Mouse (Mus musculus): ENCODE data around the gene Ddx4. TPM values are rescaled to one million over a fixed set of nuclear protein-coding genes. Genes with fewer than 3 reads are reported as not detected.

Ddx4 gene
- polyA plus RNA-seq, 1 experiment from 2014 or later: 0.59 TPM

DNA sequence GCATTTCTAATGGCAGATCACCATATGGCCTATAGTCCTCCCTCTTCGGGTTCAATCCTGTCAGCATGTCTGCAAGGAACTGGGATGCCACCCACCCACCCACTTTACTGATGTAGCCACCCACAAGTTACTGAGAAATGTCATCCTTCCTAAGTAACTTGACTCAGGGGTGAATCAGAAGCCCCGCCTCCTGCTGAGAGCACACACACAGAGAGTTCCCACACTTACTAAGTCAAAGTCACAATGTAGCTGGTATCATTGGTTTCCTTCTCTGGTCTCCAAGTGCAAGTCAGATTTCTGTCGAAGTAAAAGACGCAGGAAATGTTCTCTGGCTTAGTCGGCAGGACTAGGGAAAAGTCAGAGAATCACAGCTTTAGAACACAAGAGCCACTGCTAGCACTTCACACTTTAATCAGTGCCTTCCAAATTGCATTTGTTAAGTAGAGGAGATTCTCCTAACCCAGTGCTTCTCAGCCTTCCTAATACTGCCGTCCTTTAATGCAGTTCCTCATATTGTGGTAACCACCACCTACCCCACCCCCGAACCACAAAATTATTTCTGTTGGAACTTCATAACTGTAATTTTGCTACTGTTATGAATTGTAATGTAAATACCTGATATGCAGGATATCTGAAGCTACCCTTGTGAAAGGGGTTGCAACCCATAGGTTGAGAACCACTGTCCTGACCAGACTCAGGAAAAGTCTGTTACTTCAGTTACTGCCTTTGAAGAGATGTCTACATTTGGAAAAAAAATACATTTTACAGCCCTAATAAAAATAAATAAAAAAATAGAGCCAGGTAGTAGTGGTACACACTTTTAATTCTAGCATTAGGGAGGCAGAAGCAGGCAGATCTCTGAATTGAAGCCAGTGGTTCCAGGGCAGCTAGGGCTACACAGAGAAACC, 100.4 kb downstream of the Ddx4 start:
- ATAC-seq (ENCODE audit: insufficient number of reproducible peaks, insufficient read depth, low FRiP score, low TSS enrichment, low read depth): no peak
- H3K4me2 ChIP-seq: no peak overlapping the region
- no peaks in the 10 kb centered on the region for H3K36me3 ChIP-seq
- no peaks in the 10 kb centered on the region for H3K27me3 ChIP-seq
- H3K27ac ChIP-seq: no peak overlapping the region
- H3K4me1 ChIP-seq (replicated peaks): no peaks in the 10 kb centered on the region
- H3K4me3 ChIP-seq (replicated peaks): no peak overlapping the region
- no peaks in the 10 kb centered on the region for H3K9me3 ChIP-seq
- H3K9ac ChIP-seq (replicated peaks): no peak overlapping the region
- WGBS: 80% methylated on average over 7 of the region's 7 CpGs

Other genes with a start within 250 kb of the Ddx4 start
- 25.7 and 31.1 TPM in 2 replicates for gene Il6st, start 188.4 kb downstream of the Ddx4 start, polyA plus RNA-seq (2016; fragmentation: Nextera tagmentation; extraction: Ambion mirVana)
- gene Il31ra, start 58.1 kb downstream of the Ddx4 start, polyA plus RNA-seq (2016; fragmentation: Nextera tagmentation; extraction: Ambion mirVana): not detected in 2 replicates
- gene Slc38a9, start 8.3 kb upstream of the Ddx4 start, polyA plus RNA-seq (2016; fragmentation: Nextera tagmentation; extraction: Ambion mirVana): 14.4 and 15.6 TPM in 2 replicates
- gene Plpp1, start 148.3 kb upstream of the Ddx4 start, polyA plus RNA-seq (2016; fragmentation: Nextera tagmentation; extraction: Ambion mirVana): 31.5 and 34.0 TPM in 2 replicates

All from limb, embryonic 12.5 days (tissue).